Mouse (Mus musculus): ENCODE data around the gene Galr2.
"Not testable (repeated sequence)": the region's sequence is repeated elsewhere in the genome, so short reads cannot be mapped to it uniquely, and the experiment has no call there.

Galr2 gene

DNA sequence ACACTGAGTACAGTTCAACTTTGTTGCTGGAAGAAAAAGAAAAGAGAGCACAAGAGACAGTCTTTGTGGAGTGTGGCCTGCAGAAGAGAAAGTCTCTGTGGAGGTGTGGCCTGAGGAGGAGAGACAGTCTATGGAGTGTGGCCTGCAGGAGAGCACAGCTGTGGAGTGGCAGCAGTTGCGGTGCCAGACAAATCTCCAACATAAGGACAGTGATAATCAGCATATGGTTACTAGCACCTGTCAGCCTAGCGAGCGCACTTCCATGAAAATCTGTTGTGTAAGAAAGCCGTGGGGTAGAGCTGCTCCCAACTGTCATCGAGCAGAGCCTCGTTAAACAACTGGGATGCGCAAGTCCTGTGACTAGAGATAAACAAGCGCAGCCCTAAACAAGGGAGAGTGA, 11.2 kb upstream of the Galr2 start:
- DNase-seq (ENCODE audit: extremely low read depth, low read depth, low spot score), result no peak

DNA sequence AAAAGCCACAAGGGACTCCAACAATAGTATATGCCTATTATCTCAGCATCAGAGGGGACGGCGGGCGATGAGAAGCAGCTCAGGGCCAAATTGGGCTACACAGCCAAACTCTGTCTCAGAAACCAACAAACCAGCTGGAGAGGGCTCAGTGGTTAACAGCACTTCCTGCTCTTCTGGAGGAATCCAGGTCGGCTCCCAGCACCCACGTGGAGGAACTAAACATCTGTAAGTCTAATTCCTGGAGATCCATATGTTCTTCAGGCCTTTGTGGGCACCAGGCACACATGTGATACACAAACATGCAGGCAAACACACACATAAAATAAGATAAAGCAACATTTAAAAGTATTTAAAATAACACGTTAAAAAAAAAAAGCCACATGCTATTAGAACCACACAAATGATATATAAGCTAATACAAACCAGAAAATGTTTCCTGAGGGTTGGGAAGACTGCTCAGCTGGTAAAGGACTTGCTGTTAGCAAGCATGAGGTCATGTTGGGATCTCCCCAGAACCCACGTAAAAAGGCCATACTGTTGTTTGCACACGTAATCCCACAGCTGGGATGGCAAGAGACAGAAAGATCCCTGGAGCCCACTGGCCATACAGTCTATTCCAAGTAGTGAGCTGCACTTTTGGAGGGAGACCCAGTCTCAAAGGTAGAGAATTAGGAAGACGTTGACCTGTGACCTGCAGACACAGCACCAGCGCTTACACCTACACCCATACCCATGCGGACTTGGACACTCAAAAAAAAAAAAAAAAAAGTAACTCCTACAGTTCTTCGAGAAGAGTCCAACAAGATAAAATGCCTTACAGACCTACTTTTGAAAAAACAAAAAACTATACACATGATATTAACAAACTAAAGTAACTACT, 7.9 kb upstream of the Galr2 start:
- DNase-seq (ENCODE audit: extremely low read depth, low read depth, low spot score), result no peak

DNA sequence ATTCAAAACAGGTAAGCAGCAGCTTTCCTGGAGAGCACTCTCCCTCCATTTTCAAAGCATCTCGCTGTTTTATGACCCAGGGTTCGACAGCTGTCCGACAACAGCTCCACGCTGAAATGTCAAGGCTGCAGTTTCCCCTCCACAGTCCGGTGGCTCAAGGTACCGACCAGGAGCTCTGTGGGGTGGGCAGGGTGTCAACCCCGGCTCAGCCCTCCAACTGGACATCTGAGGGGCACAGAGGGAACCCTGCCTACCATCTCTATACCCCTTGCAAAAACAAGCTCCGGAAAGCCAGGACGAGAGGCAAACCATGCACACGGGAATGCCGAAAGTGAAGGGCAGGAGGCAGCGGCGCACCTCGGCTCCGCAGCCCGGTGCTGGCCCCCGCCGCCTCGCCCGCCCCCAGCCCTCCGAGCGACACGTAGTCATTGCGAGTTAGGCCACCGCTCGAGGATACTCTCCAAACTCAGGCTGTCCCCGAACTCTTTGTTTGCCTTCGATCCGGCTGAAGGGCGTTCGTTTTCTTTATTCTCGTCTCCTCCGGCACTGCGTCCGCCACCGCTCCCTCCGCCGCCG, 7.2 kb upstream of the Galr2 start:
- no peak for DNase-seq (ENCODE audit: extremely low read depth, low read depth, low spot score)

DNA sequence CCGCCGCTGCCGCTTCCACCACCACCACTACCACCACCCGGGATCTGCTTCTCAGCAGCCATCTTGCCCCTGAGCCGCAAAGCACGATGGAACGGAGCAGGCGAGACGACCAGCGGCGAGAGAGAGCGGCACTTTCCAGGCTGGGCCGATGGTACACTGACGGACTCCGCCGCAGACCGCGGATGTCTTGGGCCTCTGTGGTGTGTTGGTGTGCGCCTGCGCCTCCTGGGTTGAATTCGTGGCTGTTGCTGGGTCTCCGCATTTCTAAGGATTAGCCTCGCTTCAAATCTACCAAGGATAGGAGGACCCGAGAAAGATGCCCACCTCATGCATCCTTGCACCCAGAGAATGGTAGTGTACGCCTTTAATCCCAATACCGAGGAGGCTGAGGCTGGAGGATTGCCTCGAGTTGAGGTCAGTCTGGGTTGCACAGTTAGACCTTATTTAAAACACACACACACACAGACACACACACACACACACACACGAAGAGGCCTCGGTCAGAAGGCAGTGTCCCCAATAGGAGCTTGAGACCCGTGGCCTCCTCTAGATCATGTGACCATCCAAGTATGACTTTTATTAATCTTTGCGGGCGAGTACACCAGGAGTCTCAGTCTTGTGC, 6.6 kb upstream of the Galr2 start, which contains the start of gene Srp68:
Srp68 (minus strand) TSS at position 173 of the 622 bp plus-strand sequence.
- DNase-seq (ENCODE audit: extremely low read depth, low read depth, low spot score), result peak; percentile 39

DNA sequence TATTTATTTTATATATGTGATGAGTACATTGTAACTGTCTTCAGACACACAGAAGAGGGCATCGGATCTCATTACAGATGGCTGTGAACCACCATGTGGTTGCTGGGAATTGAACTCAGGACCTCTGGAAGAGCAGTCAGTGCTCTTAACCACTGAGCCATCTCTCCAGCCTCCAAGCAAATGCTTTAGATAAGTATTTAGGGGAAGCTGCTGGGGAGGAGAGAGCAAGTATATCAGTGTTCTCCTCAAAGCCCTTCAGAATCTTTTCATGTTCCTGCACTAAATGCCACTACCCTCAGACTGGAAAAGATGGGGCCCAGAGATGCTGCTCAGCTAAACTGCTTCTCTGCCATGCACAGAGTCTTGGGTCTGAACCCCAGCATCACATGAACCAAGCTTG, 3.6 kb upstream of the Galr2 start:
- not testable (repeated sequence) for DNase-seq (ENCODE audit: extremely low read depth, low read depth, low spot score)

DNA sequence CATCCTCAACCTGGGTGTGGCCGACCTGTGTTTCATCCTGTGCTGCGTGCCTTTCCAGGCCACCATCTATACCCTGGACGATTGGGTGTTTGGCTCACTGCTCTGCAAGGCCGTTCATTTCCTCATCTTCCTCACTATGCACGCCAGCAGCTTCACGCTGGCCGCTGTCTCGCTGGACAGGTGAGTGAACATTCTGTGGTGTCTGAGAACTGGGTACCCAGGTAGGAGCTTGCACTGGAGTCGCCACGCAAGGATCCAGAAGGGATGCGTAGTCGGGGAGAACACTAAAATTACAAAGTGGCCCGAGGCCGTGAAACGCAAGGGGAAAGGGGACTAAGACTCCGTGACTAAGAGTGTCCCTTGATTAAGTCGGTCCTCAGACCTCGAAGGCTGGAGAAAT, 932 bp downstream of the Galr2 start:
- no peak for DNase-seq (ENCODE audit: extremely low read depth, low read depth, low spot score)

DNA sequence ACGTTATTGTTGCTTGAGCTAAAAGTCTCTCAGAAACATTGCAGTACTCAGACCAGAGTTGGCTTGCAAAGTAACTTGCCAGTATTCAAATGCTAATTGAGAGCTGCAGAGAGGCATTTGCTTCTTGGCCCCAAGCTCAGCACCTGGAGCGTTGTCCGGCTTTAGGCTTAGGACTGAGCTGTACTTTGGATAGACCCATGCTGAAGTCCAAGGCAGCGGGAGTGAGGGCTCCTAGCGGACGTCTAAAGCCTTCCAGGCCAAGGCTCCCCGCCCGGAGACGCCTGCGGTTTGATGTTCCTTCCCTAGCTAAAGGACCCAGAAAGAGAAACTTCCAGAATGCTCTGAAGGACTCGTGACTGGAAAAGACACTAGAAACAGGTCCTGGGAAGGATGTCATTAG, 1.4 kb downstream of the Galr2 start:
- DNase-seq (ENCODE audit: extremely low read depth, low read depth, low spot score), result no peak

DNA sequence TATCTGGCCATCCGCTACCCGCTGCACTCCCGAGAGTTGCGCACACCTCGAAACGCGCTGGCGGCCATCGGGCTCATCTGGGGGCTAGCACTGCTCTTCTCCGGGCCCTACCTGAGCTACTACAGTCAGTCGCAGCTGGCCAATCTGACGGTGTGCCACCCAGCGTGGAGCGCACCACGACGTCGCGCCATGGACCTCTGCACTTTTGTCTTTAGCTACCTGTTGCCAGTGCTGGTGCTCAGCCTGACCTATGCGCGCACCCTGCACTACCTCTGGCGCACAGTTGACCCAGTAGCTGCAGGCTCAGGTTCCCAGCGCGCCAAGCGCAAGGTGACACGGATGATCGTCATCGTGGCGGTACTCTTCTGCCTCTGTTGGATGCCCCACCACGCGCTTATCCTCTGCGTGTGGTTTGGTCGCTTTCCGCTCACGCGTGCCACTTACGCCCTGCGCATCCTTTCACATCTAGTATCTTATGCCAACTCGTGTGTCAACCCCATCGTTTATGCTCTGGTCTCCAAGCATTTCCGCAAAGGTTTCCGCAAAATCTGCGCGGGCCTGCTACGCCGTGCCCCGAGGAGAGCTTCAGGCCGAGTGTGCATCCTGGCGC, 2.3 kb downstream of the Galr2 start:
- no peak for DNase-seq (ENCODE audit: extremely low read depth, low read depth, low spot score)

DNA sequence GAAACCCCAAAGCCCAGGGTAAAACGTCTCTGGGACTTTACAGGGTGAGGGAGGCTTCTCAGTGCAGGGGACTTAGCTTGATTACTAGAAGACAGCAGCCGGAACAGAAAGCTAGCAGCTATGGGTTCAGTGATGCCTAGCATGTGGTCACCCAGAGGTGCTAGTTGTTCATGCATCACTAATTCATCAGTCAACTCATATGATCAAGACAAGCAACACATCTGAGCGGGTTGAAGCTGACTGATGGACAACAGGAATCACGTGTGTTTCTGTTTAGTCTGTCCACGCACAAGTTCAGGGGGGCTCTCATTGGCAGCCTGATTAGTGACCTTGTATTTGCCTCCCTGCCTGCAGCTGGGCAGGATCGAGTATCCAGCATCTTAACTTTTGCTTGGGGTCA, 3.2 kb downstream of the Galr2 start:
- no peak for DNase-seq (ENCODE audit: extremely low read depth, low read depth, low spot score)

DNA sequence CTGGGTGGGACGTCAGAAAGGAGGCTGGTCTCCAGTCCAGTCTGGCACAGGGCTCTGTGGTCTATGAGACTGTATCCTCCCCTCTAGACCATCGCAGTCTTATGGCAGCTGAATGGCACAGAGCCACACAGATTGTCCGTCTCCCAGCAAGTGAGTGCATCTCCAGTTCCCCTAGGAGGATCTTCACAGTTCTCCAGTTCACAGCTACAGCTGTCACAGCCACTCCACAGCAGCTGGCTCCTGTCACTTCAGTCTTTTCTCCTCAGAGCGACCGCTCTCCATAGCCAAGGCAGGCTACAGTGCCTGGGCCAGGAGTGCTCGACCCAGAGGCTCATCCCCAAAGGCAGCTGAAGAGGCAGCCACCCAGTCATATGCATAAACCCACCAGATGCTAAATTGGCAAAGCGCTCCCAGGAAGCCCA, 5.0 kb downstream of the Galr2 start:
- DNase-seq (ENCODE audit: extremely low read depth, low read depth, low spot score), result no peak

DNA sequence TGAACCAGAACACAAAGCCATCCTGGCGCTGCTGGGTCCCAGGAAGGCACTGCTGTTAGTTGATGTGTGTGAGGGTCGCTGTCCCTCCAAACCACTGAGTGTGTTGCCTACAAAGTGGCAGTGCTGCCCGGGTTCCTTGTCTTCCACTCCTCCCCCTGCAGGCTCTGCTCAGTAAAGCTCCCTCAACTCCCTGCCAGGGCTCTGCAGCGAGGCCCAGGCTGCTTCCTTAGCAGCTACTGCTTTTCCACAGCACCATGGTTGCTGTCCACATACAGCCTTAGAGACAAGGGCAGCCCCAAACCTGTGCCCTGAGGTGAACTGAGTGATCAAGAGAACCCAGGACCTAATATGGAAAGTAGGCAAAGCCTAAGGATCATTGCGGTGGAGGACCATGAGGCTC, 6.6 kb downstream of the Galr2 start:
- no peak for DNase-seq (ENCODE audit: extremely low read depth, low read depth, low spot score)

DNA sequence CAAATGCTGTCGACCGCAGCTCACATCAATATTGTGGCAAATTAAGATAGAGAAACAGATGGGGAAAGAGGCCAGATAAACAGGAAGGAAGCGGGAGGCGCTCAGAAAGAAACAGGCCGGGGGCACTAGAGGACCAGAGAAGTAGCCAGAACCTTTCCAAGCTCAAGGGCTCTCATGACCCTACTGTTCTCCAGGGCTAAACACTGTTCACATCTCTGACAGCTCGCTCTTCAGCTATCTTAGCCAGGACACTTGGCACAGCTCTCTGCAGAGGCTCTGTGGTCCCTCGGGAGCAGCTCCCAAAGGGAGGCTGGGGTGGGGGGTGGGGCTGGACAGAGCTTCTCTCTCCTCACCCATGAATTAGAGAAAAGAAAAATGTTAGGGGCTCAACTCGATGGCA, 9.8 kb downstream of the Galr2 start:
- DNase-seq (ENCODE audit: extremely low read depth, low read depth, low spot score), result no peak

DNA sequence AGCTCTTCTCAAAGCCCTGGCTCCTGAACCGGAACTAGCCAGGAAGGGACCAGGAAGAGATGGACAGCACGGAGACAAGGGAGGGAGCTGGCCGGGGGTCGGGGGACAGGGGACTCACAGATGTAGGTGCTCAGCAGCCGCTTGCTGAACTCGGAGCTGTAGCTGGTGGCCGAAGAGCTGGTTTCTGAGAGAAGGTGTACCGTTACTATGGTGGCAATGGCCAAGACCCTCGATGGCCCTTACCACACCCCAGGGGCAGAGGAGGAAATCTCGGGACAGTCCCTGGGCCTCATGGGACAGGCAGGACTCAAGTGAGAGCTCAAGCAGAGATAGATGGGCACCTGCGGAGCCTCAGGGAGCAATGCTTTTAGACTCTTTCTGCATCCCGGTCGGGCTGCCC, 11.7 kb downstream of the Galr2 start:
- DNase-seq (ENCODE audit: extremely low read depth, low read depth, low spot score), result no peak

DNA sequence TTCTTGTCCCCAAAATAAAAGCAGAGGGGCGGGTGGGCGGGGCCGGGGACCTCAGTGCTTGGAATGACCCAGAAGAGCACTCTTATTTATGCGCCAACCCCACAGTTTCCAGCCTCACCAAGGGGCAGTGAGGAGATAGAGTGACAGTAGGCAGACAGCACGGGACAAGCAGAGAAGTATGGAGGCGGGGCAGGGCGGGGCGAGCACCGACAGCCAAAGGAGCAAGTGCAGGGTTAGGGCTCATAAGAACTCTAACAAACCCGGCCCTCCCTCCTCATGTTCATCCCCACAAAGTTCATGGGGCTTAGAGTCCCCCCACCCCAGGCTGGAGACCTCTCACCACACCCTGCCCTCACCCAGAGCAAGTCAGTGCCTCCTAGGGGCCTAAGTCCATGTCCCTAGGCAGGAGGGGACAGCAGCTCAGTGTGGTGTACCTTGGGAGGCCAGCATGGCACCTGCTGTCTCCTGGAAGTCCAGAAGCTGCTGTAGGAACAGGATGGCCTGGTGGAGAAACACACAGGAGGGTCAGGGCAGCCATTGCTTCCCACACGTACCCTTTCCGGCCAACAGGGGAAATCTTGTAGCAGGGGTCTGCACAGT, 12.9 kb downstream of the Galr2 start:
- no peak for DNase-seq (ENCODE audit: extremely low read depth, low read depth, low spot score)

DNA sequence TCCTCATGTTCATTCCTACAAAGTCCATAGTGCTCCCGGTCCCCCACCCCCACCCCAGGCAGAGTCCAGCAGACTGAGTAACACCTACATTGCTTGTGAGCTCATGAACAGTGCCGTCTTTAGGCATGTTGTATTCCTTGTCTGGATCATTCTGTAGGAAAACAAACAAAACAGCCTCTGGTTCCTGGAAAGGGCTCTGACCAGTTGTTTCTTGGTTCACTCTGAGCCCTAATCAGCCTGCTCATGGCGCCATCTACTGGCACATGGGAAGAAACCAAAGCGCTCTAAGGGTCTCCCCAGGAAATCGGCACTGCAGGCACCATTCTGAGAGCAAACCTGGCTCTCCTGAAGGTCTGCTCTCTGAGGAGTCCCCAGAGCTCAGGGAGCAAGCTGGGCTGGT, 13.6 kb downstream of the Galr2 start:
- DNase-seq (ENCODE audit: extremely low read depth, low read depth, low spot score), result no peak

DNA sequence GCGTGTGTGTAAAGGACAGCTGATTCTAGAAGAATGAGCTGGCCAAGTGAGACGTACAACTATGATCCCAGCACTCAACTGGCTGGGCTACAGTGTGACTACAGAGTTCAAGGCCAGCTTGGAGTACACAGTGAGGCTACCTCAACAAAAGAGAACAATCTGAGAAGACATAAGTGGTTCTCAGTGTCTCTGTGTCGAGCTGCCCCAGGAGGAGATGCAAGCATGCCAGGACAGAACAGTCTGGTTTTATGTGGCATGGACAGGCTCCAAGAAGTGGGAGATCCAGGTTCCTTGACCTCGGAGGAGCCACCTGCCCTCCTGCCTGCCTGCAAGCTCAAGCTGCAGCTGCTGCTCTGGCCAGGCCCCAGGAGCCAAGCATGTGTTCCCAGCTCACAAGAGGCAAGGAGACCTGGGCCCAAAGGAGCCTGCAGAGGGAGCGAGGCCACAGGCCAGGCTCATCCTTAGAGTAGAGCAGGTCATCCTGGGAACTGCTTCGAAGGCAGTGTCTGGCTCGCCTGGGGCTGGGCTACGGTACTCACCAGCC, 15.5 kb downstream of the Galr2 start:
- DNase-seq (ENCODE audit: extremely low read depth, low read depth, low spot score), result no peak

DNA sequence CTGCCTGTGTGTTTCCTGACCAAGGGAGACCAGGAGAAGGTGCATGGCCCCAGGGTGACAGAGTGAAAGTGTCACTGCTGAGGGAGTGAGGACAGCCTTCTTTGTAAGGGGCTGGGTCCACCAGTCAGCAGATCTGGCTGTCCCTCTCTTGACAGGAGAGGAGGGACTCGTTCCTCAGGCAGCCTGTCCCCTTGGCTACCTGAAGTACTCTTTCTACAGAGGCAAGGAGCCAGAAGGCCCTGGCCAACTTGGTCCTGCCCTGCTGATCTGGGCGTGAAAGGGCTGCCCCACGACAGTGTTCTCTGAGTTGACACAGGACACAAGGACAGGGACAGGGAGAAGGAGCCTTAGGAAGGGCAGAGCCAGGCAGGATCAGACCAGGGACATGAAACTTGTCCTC, 16.3 kb downstream of the Galr2 start:
- DNase-seq (ENCODE audit: extremely low read depth, low read depth, low spot score), result no peak

DNA sequence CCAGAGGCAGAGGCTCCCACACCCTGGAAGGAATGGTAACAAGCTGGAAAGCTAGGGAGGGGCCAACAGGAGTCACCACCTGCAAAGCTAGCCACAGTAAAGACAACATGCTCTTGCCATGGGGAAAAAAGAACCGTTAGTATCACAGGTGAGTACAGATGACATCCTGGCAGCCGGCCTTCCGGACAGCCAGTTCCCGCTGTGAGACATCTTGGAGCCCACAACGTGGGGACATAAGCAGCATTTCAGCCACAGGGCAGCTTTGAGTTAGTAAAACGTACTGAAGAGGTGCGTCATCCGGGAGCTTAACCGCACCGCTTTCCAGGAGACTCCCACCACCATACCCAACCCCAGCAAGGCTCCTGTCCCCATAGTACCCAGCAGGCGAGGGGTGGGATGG, 17.5 kb downstream of the Galr2 start:
- DNase-seq (ENCODE audit: extremely low read depth, low read depth, low spot score), result no peak

DNA sequence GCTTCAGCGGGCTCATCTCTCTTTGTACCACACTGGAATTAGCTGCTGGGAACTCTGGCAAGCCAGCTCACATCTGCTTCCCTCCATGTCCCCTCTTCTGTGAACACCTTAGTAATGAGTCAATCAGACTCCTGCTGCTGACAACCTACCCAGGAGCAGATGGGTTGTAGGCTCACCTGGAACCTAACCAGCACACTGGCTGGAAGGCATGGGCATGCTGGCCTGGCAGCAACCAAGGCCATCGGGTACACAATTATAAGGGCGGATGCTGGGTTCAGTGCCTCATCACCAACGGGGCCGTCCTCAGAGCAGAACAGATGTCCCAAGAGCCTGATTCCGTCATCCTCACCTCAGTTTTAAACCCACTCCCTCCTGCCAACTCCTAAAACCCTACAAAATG, 17.9 kb downstream of the Galr2 start:
- no peak for DNase-seq (ENCODE audit: extremely low read depth, low read depth, low spot score)

DNA sequence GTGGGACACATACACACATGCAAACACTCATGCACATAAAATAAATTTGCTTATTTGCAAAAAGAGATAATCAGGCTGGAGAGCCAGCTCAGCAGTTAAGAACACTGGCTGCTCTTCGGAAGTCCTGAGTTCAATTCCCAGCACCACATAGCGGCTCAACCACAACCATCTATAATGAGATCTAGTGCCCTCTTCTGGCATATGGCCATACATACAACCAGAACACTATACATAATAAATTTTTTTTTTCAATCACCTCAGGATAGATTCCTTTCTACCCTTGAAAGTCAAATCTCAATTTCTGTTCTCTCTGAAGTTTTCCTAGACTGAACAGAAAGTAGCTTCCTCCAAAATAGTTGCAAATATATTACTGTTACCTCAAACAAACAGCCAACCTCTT, 24.7 kb downstream of the Galr2 start:
- no peak for DNase-seq (ENCODE audit: extremely low read depth, low read depth, low spot score)

Measured in fat pad, adult 2 months (tissue).